Mouse (Mus musculus) heart, embryonic 13.5 days (tissue): Measurements from ENCODE around the gene Tspan18. TPM values are rescaled to one million over a fixed set of nuclear protein-coding genes. Genes with fewer than 3 reads are reported as not detected.

Source experiments
- ATAC-seq: fragments of 200-750 bp; cut with Nextera tagmentation; 2 replicates; pipeline ENCODE4 v1.8.0; 2017; ENCODE audit warnings: moderate TSS enrichment; ENCODE audit not compliant: insufficient number of reproducible peaks, low FRiP score, low TSS enrichment; ENCODE audit errors: extremely low read depth
- H3K27ac ChIP-seq: fragments of 300-500 bp; sonication (generic); replicated peaks from 2 replicates; pipeline ENCODE4 v1.5.1; 2015; ENCODE audit warnings: moderate library complexity, mild to moderate bottlenecking, inconsistent platforms
- H3K27me3 ChIP-seq: fragments of 300-500 bp; sonication (generic); replicated peaks from 2 replicates; pipeline ENCODE4 v1.6.1; 2015; ENCODE audit warnings: mild to moderate bottlenecking, inconsistent platforms
- H3K36me3 ChIP-seq: fragments of 300-500 bp; sonication (generic); 2 replicates; pipeline ENCODE4 v1.6.1; 2015; ENCODE audit warnings: mild to moderate bottlenecking, inconsistent platforms
- H3K4me1 ChIP-seq: fragments of 300-500 bp; sonication (generic); 2 replicates; pipeline ENCODE4 v1.6.1; 2015; ENCODE audit warnings: inconsistent platforms
- H3K4me2 ChIP-seq: fragments of 300-500 bp; sonication (generic); 2 replicates; pipeline ENCODE4 v1.6.1; 2015; ENCODE audit warnings: inconsistent platforms, mild to moderate bottlenecking, moderate library complexity
- H3K4me3 ChIP-seq: fragments of 300-500 bp; sonication (generic); 2 replicates; pipeline ENCODE4 v1.5.1; 2015; ENCODE audit warnings: moderate library complexity, mild to moderate bottlenecking, inconsistent platforms
- H3K9ac ChIP-seq: fragments of 300-500 bp; sonication (generic); 2 replicates; pipeline ENCODE4 v1.6.1; 2015; ENCODE audit warnings: inconsistent platforms, mild to moderate bottlenecking, moderate library complexity
- H3K9me3 ChIP-seq: fragments of 300-500 bp; sonication (generic); 2 replicates; pipeline ENCODE4 v1.6.1; 2016; ENCODE audit warnings: inconsistent platforms
- WGBS: fragments of 180-500 bp; shearing (Covaris S2); methylation state at CpG from one replicate; pipeline ENCODE4 v1.1.7; 2015; ENCODE audit warnings: mixed read lengths; 5-methylcytosine and 5-hydroxymethylcytosine counted together
- polyA plus RNA-seq: library from polyadenylated mRNA; unstranded; fragments of >200 nt; fragmentation: Nextera tagmentation; extraction: Ambion mirVana; gene quantifications from 2 replicates; pipeline ENCODE4 v1.2.1, GENCODE M21; 2015

Tspan18 gene
- polyA plus RNA-seq, 1 experiment from 2014 or later = 43.2 TPM

GRCm38 (mm10) chr2:93232141-93232540, 102.2 kb downstream of the Tspan18 start:
- WGBS = 35% methylated on average over 1 of the region's 1 CpGs
- Histone ChIP-seq H3K9me3 (no peaks in the 10 kb centered on the region), H3K36me3 (peaks cover 13% of the 10 kb centered on the region), H3K27me3 (no peaks in the 10 kb centered on the region), H3K27ac (no peak overlapping the region), H3K4me2 (no peak overlapping the region), H3K9ac (no peak overlapping the region), H3K4me1 (peaks cover 49% of the 10 kb centered on the region), H3K4me3 (no peak overlapping the region)
- no peak for ATAC-seq

GRCm38 (mm10) chr2:93228480-93228824, 105.9 kb downstream of the Tspan18 start:
- 17% methylated on average over 5 of the region's 5 CpGs for WGBS
- Histone ChIP-seq H3K4me1 (peaks cover 54% of the 10 kb centered on the region), H3K9me3 (no peaks in the 10 kb centered on the region), H3K27ac (peak overlapping the region; percentile 45; the same call in 1 of the 2 replicates), H3K4me3 (no peak overlapping the region), H3K9ac (peak overlapping the region; percentile 65), H3K27me3 (no peaks in the 10 kb centered on the region), H3K36me3 (peaks cover 5% of the 10 kb centered on the region), H3K4me2 (no peak overlapping the region)
- no peak for ATAC-seq

GRCm38 (mm10) chr2:93227713-93228479, 106.4 kb downstream of the Tspan18 start:
- Histone ChIP-seq H3K9ac (peak overlapping the region; percentile 65), H3K27me3 (no peaks in the 10 kb centered on the region), H3K9me3 (no peaks in the 10 kb centered on the region), H3K4me1 (peaks cover 59% of the 10 kb centered on the region), H3K4me3 (no peak overlapping the region), H3K36me3 (peaks cover 5% of the 10 kb centered on the region), H3K27ac (peak overlapping the region; percentile 45; the same call in 1 of the 2 replicates), H3K4me2 (no peak overlapping the region)
- no peak for ATAC-seq
- 64% methylated on average over 9 of the region's 9 CpGs for WGBS

GRCm38 (mm10) chr2:93226606-93227595, 107.4 kb downstream of the Tspan18 start:
- peak overlapping the region; percentile 18; the same call in 1 of the 2 replicates for H3K4me2 ChIP-seq
- 0 out of 2 replicates have a peak overlapping the region, but pooled peaks have one; percentile 30 for H3K9ac ChIP-seq
- ATAC-seq = no peak
- WGBS = 27% methylated on average over 19 of the region's 20 CpGs
- peaks cover 54% of the 10 kb centered on the region for H3K4me1 ChIP-seq
- no peak overlapping the region for H3K4me3 ChIP-seq
- no peaks in the 10 kb centered on the region for H3K9me3 ChIP-seq
- no peak overlapping the region for H3K27ac ChIP-seq
- H3K27me3 ChIP-seq = no peaks in the 10 kb centered on the region
- peaks cover 13% of the 10 kb centered on the region for H3K36me3 ChIP-seq

- no peak for ATAC-seq
- H3K36me3 ChIP-seq = peaks cover 23% of the 10 kb centered on the region
- no peak overlapping the region for H3K27ac ChIP-seq
- no peaks in the 10 kb centered on the region for H3K9me3 ChIP-seq
- no peaks in the 10 kb centered on the region for H3K27me3 ChIP-seq
- WGBS = 34% methylated on average over 6 of the region's 6 CpGs
- no peak overlapping the region for H3K9ac ChIP-seq
- peaks cover 44% of the 10 kb centered on the region for H3K4me1 ChIP-seq
- H3K4me3 ChIP-seq = no peak overlapping the region
- no peak overlapping the region for H3K4me2 ChIP-seq
Observed at GRCm38 (mm10) chr2:93223463-93223862, 110.8 kb downstream of the Tspan18 start.

- no peak for ATAC-seq
- no peak overlapping the region for H3K4me2 ChIP-seq
- H3K27me3 ChIP-seq = no peaks in the 10 kb centered on the region
- H3K4me3 ChIP-seq = no peak overlapping the region
- 60% methylated on average over 5 of the region's 5 CpGs for WGBS
- no peak overlapping the region for H3K27ac ChIP-seq
- no peak overlapping the region for H3K9ac ChIP-seq
- peaks cover 29% of the 10 kb centered on the region for H3K36me3 ChIP-seq
- no peaks in the 10 kb centered on the region for H3K9me3 ChIP-seq
- H3K4me1 ChIP-seq = peaks cover 43% of the 10 kb centered on the region
Observed at GRCm38 (mm10) chr2:93220447-93220846, 113.9 kb downstream of the Tspan18 start.

GRCm38 (mm10) chr2:93219576-93219975, 114.7 kb downstream of the Tspan18 start:
- Histone ChIP-seq H3K4me3 (no peak overlapping the region), H3K4me1 (peaks cover 47% of the 10 kb centered on the region), H3K9ac (no peak overlapping the region), H3K9me3 (no peaks in the 10 kb centered on the region), H3K27ac (no peak overlapping the region), H3K36me3 (peaks cover 29% of the 10 kb centered on the region), H3K4me2 (no peak overlapping the region), H3K27me3 (no peaks in the 10 kb centered on the region)
- ATAC-seq = no peak
- 85% methylated on average over 3 of the region's 3 CpGs for WGBS

- Histone ChIP-seq H3K27me3 (no peaks in the 10 kb centered on the region), H3K36me3 (peaks cover 29% of the 10 kb centered on the region), H3K9ac (0 out of 2 replicates have a peak overlapping the region, but pooled peaks have one; percentile 8), H3K4me2 (no peak overlapping the region), H3K9me3 (no peaks in the 10 kb centered on the region), H3K27ac (0 out of 2 replicates have a peak overlapping the region, but pooled peaks have one; percentile 1), H3K4me1 (peaks cover 50% of the 10 kb centered on the region), H3K4me3 (no peak overlapping the region)
- WGBS = 58% methylated on average over 7 of the region's 7 CpGs
- no peak for ATAC-seq
Observed at GRCm38 (mm10) chr2:93218353-93218990, 115.8 kb downstream of the Tspan18 start.

GRCm38 (mm10) chr2:93217015-93217414, 117.3 kb downstream of the Tspan18 start:
- Histone ChIP-seq H3K9me3 (no peaks in the 10 kb centered on the region), H3K27ac (peak overlapping the region; percentile 45), H3K36me3 (peaks cover 24% of the 10 kb centered on the region), H3K27me3 (no peaks in the 10 kb centered on the region), H3K4me3 (no peak overlapping the region), H3K4me1 (peaks cover 45% of the 10 kb centered on the region), H3K4me2 (no peak overlapping the region), H3K9ac (peak overlapping the region; percentile 47)
- ATAC-seq = peak; percentile 35; the same call in 1 of the 2 replicates
- 20% methylated on average over 7 of the region's 7 CpGs for WGBS

GRCm38 (mm10) chr2:93215790-93216189, 118.5 kb downstream of the Tspan18 start:
- no peak overlapping the region for H3K4me3 ChIP-seq
- no peaks in the 10 kb centered on the region for H3K27me3 ChIP-seq
- peaks cover 45% of the 10 kb centered on the region for H3K4me1 ChIP-seq
- H3K9ac ChIP-seq = no peak overlapping the region
- no peak for ATAC-seq
- H3K9me3 ChIP-seq = no peaks in the 10 kb centered on the region
- H3K27ac ChIP-seq = no peak overlapping the region
- peaks cover 24% of the 10 kb centered on the region for H3K36me3 ChIP-seq
- H3K4me2 ChIP-seq = no peak overlapping the region
- 75% methylated on average over 10 of the region's 10 CpGs for WGBS

GRCm38 (mm10) chr2:93214192-93214591, 120.1 kb downstream of the Tspan18 start:
- Histone ChIP-seq H3K9ac (no peak overlapping the region), H3K27me3 (no peaks in the 10 kb centered on the region), H3K36me3 (peaks cover 36% of the 10 kb centered on the region), H3K4me2 (no peak overlapping the region), H3K4me1 (peaks cover 38% of the 10 kb centered on the region), H3K4me3 (no peak overlapping the region), H3K9me3 (no peaks in the 10 kb centered on the region), H3K27ac (0 out of 2 replicates have a peak overlapping the region, but pooled peaks have one; percentile 12)
- 70% methylated on average over 1 of the region's 1 CpGs for WGBS
- no peak for ATAC-seq
